Mouse (Mus musculus) MEL (cell line): Measurements from ENCODE around the gene Dnaja3.
"Not testable (repeated sequence)": the region's sequence is repeated elsewhere in the genome, so short reads cannot be mapped to it uniquely, and the experiment has no call there.

Experiments
- CHD1 ChIP-seq: IDR thresholded peaks from 2 replicates; pipeline ENCODE4 v1.6.1; 2012; ENCODE audit warnings: low read depth, mild to moderate bottlenecking, inconsistent platforms, low read length, improper control_type of control experiment
- GABPA ChIP-seq: IDR thresholded peaks from 2 replicates; pipeline ENCODE4 v1.6.1; 2012; ENCODE audit warnings: low read depth, mild to moderate bottlenecking, inconsistent platforms, low read length, improper control_type of control experiment, moderate library complexity
- GATA1 ChIP-seq: IDR thresholded peaks from 2 replicates; pipeline ENCODE4 v1.6.1; 2011; ENCODE audit warnings: low read depth, low read length, improper control_type of control experiment
- MAFK ChIP-seq: IDR thresholded peaks from 2 replicates; pipeline ENCODE4 v1.6.1; 2011; ENCODE audit warnings: low read depth, mild to moderate bottlenecking, low read length, improper control_type of control experiment, borderline replicate concordance
- USF2 ChIP-seq, 2 experiments: IDR thresholded peaks; 2 replicates each; pipeline ENCODE4 v1.6.1; 2011 to 2012; ENCODE audit warnings: improper control_type of control experiment in 2 of 2, low read length in 2 of 2, borderline replicate concordance in 1 of 2, inconsistent platforms in 1 of 2, low read depth in 1 of 2, mild to moderate bottlenecking in 1 of 2; ENCODE audit not compliant: insufficient read depth in 1 of 2

DNA sequence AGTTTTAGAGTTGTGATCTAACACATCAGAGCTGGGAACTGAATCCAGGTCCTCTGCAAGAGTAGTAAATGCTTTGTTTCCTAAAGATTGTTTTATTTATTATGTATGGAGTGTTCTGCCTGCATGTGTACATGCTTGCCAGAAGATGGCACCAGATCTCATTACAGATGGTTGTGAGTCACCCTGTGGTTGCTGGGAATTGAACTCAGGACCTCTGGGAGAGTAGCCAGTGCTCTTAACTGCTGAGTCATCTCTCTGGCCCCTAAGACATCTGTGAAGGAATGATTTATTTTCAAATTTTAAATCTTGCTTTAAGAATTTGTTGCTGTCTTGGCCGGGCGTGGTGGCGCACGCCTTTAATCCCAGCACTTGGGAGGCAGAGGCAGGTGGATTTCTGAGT, 49.6 kb downstream of the Dnaja3 start:
- TF ChIP-seq CHD1; GATA1; GABPA; USF2 (IDR thresholded peaks at IDR 0.05; ENCODE audit: borderline replicate concordance in 1 of 2, insufficient read depth in 1 of 2, low read depth in 1 of 2, low read length in 2 of 2); MAFK: not testable (repeated sequence)
